Mouse (Mus musculus): Measurements from ENCODE around the gene Psmd7.

DNA sequence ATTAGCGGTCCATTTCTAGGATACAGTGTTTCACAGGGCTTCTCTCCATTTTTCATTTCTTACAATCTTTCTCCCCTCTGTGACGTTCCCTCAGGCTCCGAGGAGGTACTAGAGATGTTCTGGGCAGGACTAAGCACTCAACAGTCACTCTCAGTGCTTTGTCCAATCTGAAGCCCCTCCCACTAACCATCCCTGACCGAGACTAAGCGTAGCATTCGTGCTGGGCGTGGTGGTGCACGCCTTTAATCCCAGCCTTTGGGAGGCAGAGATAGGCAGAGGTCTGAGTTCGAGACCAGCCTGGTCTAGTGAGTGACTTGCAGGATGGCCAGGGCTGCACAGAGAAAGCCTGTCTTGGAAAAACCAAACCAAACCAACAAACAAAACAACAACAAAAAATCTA is 11.4 kb upstream of the Psmd7 start:
- TF ChIP-seq CEBPB (IDR thresholded peaks at IDR 0.05; ENCODE audit: insufficient read depth, poor library complexity, severe bottlenecking) (no peak), USF1 (IDR thresholded peaks at IDR 0.05; ENCODE audit: low read depth) (no peak), POLR2A (IDR thresholded peaks at IDR 0.05; ENCODE audit: insufficient read length, low read depth) (no peak), MYOD1 (IDR thresholded peaks at IDR 0.05; ENCODE audit: control insufficient read depth in 1 of 3, insufficient read length in 2 of 3, low read depth in 2 of 3) (no peak), E2F4 (IDR thresholded peaks at IDR 0.05; ENCODE audit: insufficient read depth) (no peak), TCF12 (IDR thresholded peaks at IDR 0.05; ENCODE audit: insufficient read depth, poor library complexity, severe bottlenecking) (no peak), MAX (IDR thresholded peaks at IDR 0.05; ENCODE audit: low read depth) (no peak)
